In genomic region chr9:103524600-103524999, GRCm38 (mm10) we compare ENCODE assay signal across 12 mouse cellular contexts. TPM values are rescaled to one million over a fixed set of nuclear protein-coding genes. Genes with fewer than 3 reads are reported as not detected.
DNase-seq lines count a peak whose midpoint lies in the region; ATAC-seq and TF ChIP-seq lines count a peak whose summit lies in the region.
"Had no signal": no experiment of that assay in that cellular context is flagged by ENCODE, and none has a peak within 500 bp of the region (broad histone marks: within the 10 kb centered on the region; RNA-seq: fewer than 3 reads in every experiment).

No protein-coding gene starts in this region.

- DNase-seq in embryonic facial prominence, embryonic 11.5 days (ENCODE audit: low spot score): peak; percentile 53
- no peak for DNase-seq in hindbrain, embryonic 14.5 days (ENCODE audit: low spot score)
- DNase-seq in neural tube, embryonic 10.5 days (ENCODE audit: extremely low spot score, low spot score): peak; percentile 44
- DNase-seq in gastrocnemius, postnatal 36 days: no peak
- DNase-seq in lung, postnatal 0 days (ENCODE audit: low spot score): no peak
- DNase-seq: heart, adult 2 months had no signal

- H3K27ac ChIP-seq in kidney, embryonic 16.5 days (ENCODE audit: low read length): no peak overlapping the region
- no peak overlapping the region for H3K27ac ChIP-seq in kidney, embryonic 15.5 days
- H3K27ac ChIP-seq in embryonic facial prominence, embryonic 11.5 days (replicated peaks; ENCODE audit: low read depth, low read length): no peak overlapping the region
- H3K27ac ChIP-seq in hindbrain, embryonic 14.5 days: no peak overlapping the region
- H3K27ac ChIP-seq in lung, postnatal 0 days (ENCODE audit: low read length): no peak overlapping the region
- H3K27ac ChIP-seq: heart, adult 2 months; liver, embryonic 15.5 days; stomach, embryonic 15.5 days had no signal

- no peak for TF ChIP-seq CTCF in lung, postnatal 0 days (IDR thresholded peaks at IDR 0.05)

- 33% methylated on average over 5 of the region's 5 CpGs for WGBS in kidney, embryonic 16.5 days
- WGBS in kidney, embryonic 15.5 days: 30% methylated on average over 5 of the region's 5 CpGs
- 16% methylated on average over 5 of the region's 5 CpGs for WGBS in embryonic facial prominence, embryonic 11.5 days
- WGBS in hindbrain, embryonic 14.5 days: 13% methylated on average over 5 of the region's 5 CpGs
- WGBS in lung, postnatal 0 days: 35% methylated on average over 5 of the region's 5 CpGs

- H3K27me3 ChIP-seq in kidney, embryonic 16.5 days (ENCODE audit: insufficient read depth, low read length): no peaks in the 10 kb centered on the region
- H3K27me3 ChIP-seq in kidney, embryonic 15.5 days: no peaks in the 10 kb centered on the region
- no peaks in the 10 kb centered on the region for H3K27me3 ChIP-seq in embryonic facial prominence, embryonic 11.5 days (ENCODE audit: control insufficient read depth, insufficient read depth, low read length)
- H3K27me3 ChIP-seq in hindbrain, embryonic 14.5 days (ENCODE audit: control insufficient read depth, insufficient read depth, low read length): no peaks in the 10 kb centered on the region
- H3K27me3 ChIP-seq in lung, postnatal 0 days (replicated peaks; ENCODE audit: insufficient read depth, low read length): no peaks in the 10 kb centered on the region
- H3K27me3 ChIP-seq: liver, embryonic 15.5 days; stomach, embryonic 15.5 days had no signal

- H3K4me1 ChIP-seq in kidney, embryonic 16.5 days (ENCODE audit: insufficient read depth, low read length): peaks cover 33% of the 10 kb centered on the region
- peaks cover 27% of the 10 kb centered on the region for H3K4me1 ChIP-seq in kidney, embryonic 15.5 days
- H3K4me1 ChIP-seq in embryonic facial prominence, embryonic 11.5 days (ENCODE audit: control insufficient read depth, insufficient read depth, low read length): peaks cover 6% of the 10 kb centered on the region
- H3K4me1 ChIP-seq in hindbrain, embryonic 14.5 days (replicated peaks; ENCODE audit: control insufficient read depth, insufficient read depth, low read length): peaks cover 17% of the 10 kb centered on the region
- no peaks in the 10 kb centered on the region for H3K4me1 ChIP-seq in lung, postnatal 0 days (ENCODE audit: insufficient read depth, low read depth, low read length)
- H3K4me1 ChIP-seq: liver, embryonic 15.5 days had no signal

- no peak overlapping the region for H3K9ac ChIP-seq in kidney, embryonic 16.5 days (replicated peaks; ENCODE audit: low read length)
- H3K9ac ChIP-seq in kidney, embryonic 15.5 days: no peak overlapping the region
- no peak overlapping the region for H3K9ac ChIP-seq in embryonic facial prominence, embryonic 11.5 days (replicated peaks; ENCODE audit: low read length)
- no peak overlapping the region for H3K9ac ChIP-seq in hindbrain, embryonic 14.5 days
- H3K9ac ChIP-seq in lung, postnatal 0 days (replicated peaks; ENCODE audit: low read depth): no peak overlapping the region
- H3K9ac ChIP-seq: liver, embryonic 15.5 days; stomach, embryonic 15.5 days had no signal

- H3K36me3 ChIP-seq in kidney, embryonic 16.5 days (ENCODE audit: insufficient read depth, low read length): no peaks in the 10 kb centered on the region
- no peaks in the 10 kb centered on the region for H3K36me3 ChIP-seq in kidney, embryonic 15.5 days
- H3K36me3 ChIP-seq in embryonic facial prominence, embryonic 11.5 days (replicated peaks; ENCODE audit: control insufficient read depth, insufficient read depth, low read depth, low read length): no peaks in the 10 kb centered on the region
- H3K36me3 ChIP-seq in hindbrain, embryonic 14.5 days (replicated peaks; ENCODE audit: control insufficient read depth, insufficient read depth): no peaks in the 10 kb centered on the region
- no peaks in the 10 kb centered on the region for H3K36me3 ChIP-seq in lung, postnatal 0 days (ENCODE audit: insufficient read depth, low read length)
- H3K36me3 ChIP-seq: liver, embryonic 15.5 days; stomach, embryonic 15.5 days had no signal

- no peak for TF ChIP-seq EP300 in lung, postnatal 0 days (IDR thresholded peaks at IDR 0.05)

- H3K4me2 ChIP-seq in kidney, embryonic 16.5 days (replicated peaks; ENCODE audit: low read depth, low read length): 0 out of 2 replicates have a peak overlapping the region, but pooled peaks have one; percentile 5
- no peak overlapping the region for H3K4me2 ChIP-seq in kidney, embryonic 15.5 days
- H3K4me2 ChIP-seq in embryonic facial prominence, embryonic 11.5 days (ENCODE audit: low read depth, low read length): no peak overlapping the region
- H3K4me2 ChIP-seq in hindbrain, embryonic 14.5 days (replicated peaks): no peak overlapping the region
- no peak overlapping the region for H3K4me2 ChIP-seq in lung, postnatal 0 days (replicated peaks; ENCODE audit: low read depth, low read length)
- H3K4me2 ChIP-seq: liver, embryonic 15.5 days; stomach, embryonic 15.5 days had no signal

- intact Hi-C loops in gastrocnemius, postnatal 36 days (cut with DNase I): no loop called here

- ATAC-seq in kidney, embryonic 16.5 days (ENCODE audit: low FRiP score, low TSS enrichment): peak; percentile 50; the same call in 1 of the 2 replicates
- ATAC-seq in kidney, embryonic 15.5 days (replicated peaks; ENCODE audit: low FRiP score): no peak
- ATAC-seq in embryonic facial prominence, embryonic 11.5 days (replicated peaks; ENCODE audit: insufficient number of reproducible peaks, low FRiP score, low TSS enrichment, low read depth): peak; percentile 79; the same call in 1 of the 2 replicates
- ATAC-seq in hindbrain, embryonic 14.5 days (ENCODE audit: low FRiP score): peak; percentile 59; the same call in 1 of the 2 replicates
- ATAC-seq in megakaryocyte, adult 5-6 weeks (ENCODE audit: poor library complexity, severe bottlenecking): no peak
- no peak for ATAC-seq in lung, postnatal 0 days
- ATAC-seq: inflammation-experienced regulatory T-cells, adult 6 months had no signal

- H3K9me3 ChIP-seq in kidney, embryonic 16.5 days (ENCODE audit: low read length): no peaks in the 10 kb centered on the region
- no peaks in the 10 kb centered on the region for H3K9me3 ChIP-seq in kidney, embryonic 15.5 days (replicated peaks)
- H3K9me3 ChIP-seq in embryonic facial prominence, embryonic 11.5 days (replicated peaks; ENCODE audit: control insufficient read depth, low read length): no peaks in the 10 kb centered on the region
- H3K9me3 ChIP-seq in hindbrain, embryonic 14.5 days (ENCODE audit: control insufficient read depth, low read length): no peaks in the 10 kb centered on the region
- no peaks in the 10 kb centered on the region for H3K9me3 ChIP-seq in lung, postnatal 0 days (ENCODE audit: low read length)
- H3K9me3 ChIP-seq: liver, embryonic 15.5 days; stomach, embryonic 15.5 days had no signal

- H3K4me3 ChIP-seq in kidney, embryonic 16.5 days (ENCODE audit: low read length): no peak overlapping the region
- H3K4me3 ChIP-seq in kidney, embryonic 15.5 days (replicated peaks): no peak overlapping the region
- H3K4me3 ChIP-seq in embryonic facial prominence, embryonic 11.5 days (ENCODE audit: low read depth, low read length): no peak overlapping the region
- H3K4me3 ChIP-seq in hindbrain, embryonic 14.5 days (replicated peaks; ENCODE audit: low read length): no peak overlapping the region
- H3K4me3 ChIP-seq in lung, postnatal 0 days (ENCODE audit: low read depth, low read length): no peak overlapping the region
- H3K4me3 ChIP-seq: heart, adult 2 months; liver, embryonic 15.5 days; stomach, embryonic 15.5 days had no signal

RNA-seq across cellular contexts. Expression of gene Bfsp2, which starts 44.4 kb away (rescaled TPM):
- polyA plus RNA-seq in kidney, embryonic 16.5 days (2015; fragmentation: Nextera tagmentation; extraction: Ambion mirVana): 0.54 and 0.57 TPM in 2 replicates
- polyA plus RNA-seq in kidney, embryonic 15.5 days (2015; fragmentation: Nextera tagmentation; extraction: Ambion mirVana): 0.27 and 0.37 TPM in 2 replicates
- 2.4 and 2.8 TPM in 2 replicates for polyA plus RNA-seq in embryonic facial prominence, embryonic 11.5 days (2014; fragmentation: Nextera tagmentation; extraction: Ambion mirVana)
- 3.5 and 4.1 TPM in 2 replicates for polyA plus RNA-seq in hindbrain, embryonic 14.5 days (2014; fragmentation: Nextera tagmentation; extraction: Ambion mirVana)
- total RNA-seq in gastrocnemius, postnatal 36 days (2021): under 1 TPM; 0.35 to 0.71 TPM
- 0.30 TPM in 1 of 2 replicates, not detected in the other for total RNA-seq in megakaryocyte, adult 5-6 weeks (2015)
- total RNA-seq in megakaryocyte, adult 5-6 weeks (2017): 1.1 and 1.3 TPM in 2 replicates
- polyA plus RNA-seq in lung, postnatal 0 days (2015; fragmentation: Nextera tagmentation; extraction: Ambion mirVana): 0.30 and 0.68 TPM in 2 replicates

Comparison
In these comparisons a context has a peak if more than half of its experiments do, and no peak if none do; other contexts are left out.
1. ATAC-seq: peak in kidney, embryonic 16.5 days (single experiment), embryonic facial prominence, embryonic 11.5 days (single experiment) and hindbrain, embryonic 14.5 days (single experiment); none in kidney, embryonic 15.5 days (single experiment), megakaryocyte, adult 5-6 weeks (single experiment) and lung, postnatal 0 days (single experiment).
2. DNase-seq: peak in embryonic facial prominence, embryonic 11.5 days (single experiment) and neural tube, embryonic 10.5 days (single experiment); none in hindbrain, embryonic 14.5 days (single experiment), gastrocnemius, postnatal 36 days (0 of 2) and lung, postnatal 0 days (single experiment).